Mouse (Mus musculus) regulatory T cell (primary cell): ENCODE data around the gene Rab36.

Experiments used
- in situ Hi-C: fragments of 300-600 bp; cut with MboI, MseI; formaldehyde crosslinking; loops from one replicate; pipeline ENCODE4 v1.15.1; 2025; ENCODE audit warnings: high pct_unique_total_duplicates

Gene Rab36

GRCm38 (mm10) chr10:75044459-75044858 is 7.6 kb downstream of the Rab36 start:
- in situ Hi-C loops = no loop called here

- in situ Hi-C loops = no loop called here
Measured at GRCm38 (mm10) chr10:75045831-75046230, 9.0 kb downstream of the Rab36 start.

- in situ Hi-C loops = no loop called here
Measured at GRCm38 (mm10) chr10:75048711-75049110, 11.9 kb downstream of the Rab36 start.

GRCm38 (mm10) chr10:75051364-75052074 is 14.7 kb downstream of the Rab36 start:
- in situ Hi-C loops = no loop called here

- in situ Hi-C loops = no loop called here
Measured at GRCm38 (mm10) chr10:75052902-75053301, 16.0 kb downstream of the Rab36 start.

- in situ Hi-C loops = no loop called here
Measured at GRCm38 (mm10) chr10:75053655-75054054, 16.8 kb downstream of the Rab36 start.

- in situ Hi-C loops = no loop called here
Measured at GRCm38 (mm10) chr10:75054125-75054524, 17.3 kb downstream of the Rab36 start.

GRCm38 (mm10) chr10:75055672-75056071 is 18.8 kb downstream of the Rab36 start:
- in situ Hi-C loops = loop anchor here (5.0 kb wide), 1 partner anchor 97 kb away; no protein-coding TSS in a partner anchor

- in situ Hi-C loops = loop anchor here (5.0 kb wide), 1 partner anchor 96 kb away; no protein-coding TSS in a partner anchor
Measured at GRCm38 (mm10) chr10:75056255-75056654, 19.4 kb downstream of the Rab36 start.

GRCm38 (mm10) chr10:75058336-75058735 is 21.5 kb downstream of the Rab36 start:
- in situ Hi-C loops = loop anchor here (5.0 kb wide), 1 partner anchor 94 kb away; no protein-coding TSS in a partner anchor

- in situ Hi-C loops = loop anchor here (5.0 kb wide), 1 partner anchor 93 kb away; no protein-coding TSS in a partner anchor
Measured at GRCm38 (mm10) chr10:75058761-75059395, 22.0 kb downstream of the Rab36 start.

GRCm38 (mm10) chr10:75059396-75059795 is 22.5 kb downstream of the Rab36 start:
- in situ Hi-C loops = loop anchor here (5.0 kb wide), 1 partner anchor 93 kb away; no protein-coding TSS in a partner anchor

GRCm38 (mm10) chr10:75060217-75060842 is 23.5 kb downstream of the Rab36 start, which contains the start of gene Bcr:
Bcr (plus strand) TSS chr10:75060592.
- in situ Hi-C loops = no loop called here

- in situ Hi-C loops = no loop called here
Measured at GRCm38 (mm10) chr10:75060843-75061235, 24.0 kb downstream of the Rab36 start.

- in situ Hi-C loops = no loop called here
Measured at GRCm38 (mm10) chr10:75061341-75062188, 24.7 kb downstream of the Rab36 start.

GRCm38 (mm10) chr10:75062189-75062561 is 25.3 kb downstream of the Rab36 start:
- in situ Hi-C loops = no loop called here

- in situ Hi-C loops = no loop called here
Measured at GRCm38 (mm10) chr10:75062621-75063020, 25.8 kb downstream of the Rab36 start.

- in situ Hi-C loops = no loop called here
Measured at GRCm38 (mm10) chr10:75063301-75063965, 26.6 kb downstream of the Rab36 start.

- in situ Hi-C loops = no loop called here
Measured at GRCm38 (mm10) chr10:75065691-75066090, 28.8 kb downstream of the Rab36 start.

GRCm38 (mm10) chr10:75067446-75067845 is 30.6 kb downstream of the Rab36 start:
- in situ Hi-C loops = no loop called here

- in situ Hi-C loops = no loop called here
Measured at GRCm38 (mm10) chr10:75068086-75068485, 31.2 kb downstream of the Rab36 start.
